Mouse (Mus musculus): Measurements from ENCODE around the gene Scin. TPM values are rescaled to one million over a fixed set of nuclear protein-coding genes. Genes with fewer than 3 reads are reported as not detected.
"Not testable (repeated sequence)": the region's sequence is repeated elsewhere in the genome, so short reads cannot be mapped to it uniquely, and the experiment has no call there.

The Scin gene
- total RNA-seq (2021), result 1.2 and 1.6 TPM in 2 replicates
- long read RNA-seq, partial matches to known transcripts, result 0 of 1 reads
- long read RNA-seq, other reads (novel, unspliced or antisense), result 1 of 1 reads

DNA sequence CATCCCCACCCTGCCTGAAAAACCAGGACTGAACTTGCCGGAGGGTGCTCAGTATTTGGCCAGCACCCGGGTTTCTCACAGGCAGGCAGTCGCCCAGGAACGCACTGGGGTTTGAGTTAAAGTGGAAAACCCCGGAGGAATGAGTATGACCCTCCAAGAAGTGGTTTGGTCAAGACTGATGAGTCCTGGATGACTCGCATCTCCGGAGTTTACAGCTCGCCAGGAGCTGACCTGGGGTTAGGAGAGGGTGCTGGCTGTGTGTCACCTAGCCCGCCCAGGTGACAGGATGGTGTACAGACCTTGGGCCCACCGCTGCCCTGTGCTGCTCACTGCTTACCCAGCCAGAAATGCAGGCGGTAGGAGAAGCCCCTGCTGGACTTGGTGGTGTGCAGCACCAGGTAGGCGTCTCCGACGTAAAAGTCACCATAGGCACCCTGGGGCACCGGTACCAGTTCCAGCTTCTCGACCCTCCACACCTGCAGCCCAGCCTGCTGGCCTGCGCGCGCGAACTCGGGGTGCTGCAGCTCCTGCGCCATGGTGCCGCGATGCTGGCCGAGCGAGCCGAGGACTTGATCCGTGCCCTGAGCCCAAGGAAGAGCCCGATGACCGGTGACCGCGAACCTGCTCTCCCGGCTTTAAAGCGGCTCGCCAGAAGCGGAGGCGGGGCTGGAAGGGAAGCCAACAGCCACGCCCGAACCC lies at the start of gene Scin:
Gene Scin, minus strand, starts transcription at position 656 of the 699 bp plus-strand sequence.
- DNase-seq, result peak; percentile 35

DNA sequence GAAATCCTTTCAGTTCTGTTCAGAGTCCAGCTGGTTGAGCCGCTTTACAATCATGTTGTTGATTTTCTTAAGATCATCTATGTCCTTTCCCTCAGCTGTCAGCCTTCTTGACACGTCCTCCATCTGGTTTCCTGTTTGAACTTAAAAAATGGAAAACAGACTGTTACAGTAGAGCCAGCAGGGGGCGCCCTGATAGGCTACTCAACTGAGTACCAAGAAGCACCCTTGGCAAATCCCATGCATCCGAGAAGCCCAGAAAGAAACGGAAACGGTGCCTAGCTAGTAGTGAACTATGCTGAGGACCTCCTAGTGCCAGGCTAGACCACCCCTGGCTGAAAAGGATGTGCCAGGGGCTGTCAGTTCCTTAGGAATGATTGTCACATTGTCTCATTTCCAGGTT lies 43.1 kb upstream of the Scin start:
- DNase-seq, result peak; percentile 57

DNA sequence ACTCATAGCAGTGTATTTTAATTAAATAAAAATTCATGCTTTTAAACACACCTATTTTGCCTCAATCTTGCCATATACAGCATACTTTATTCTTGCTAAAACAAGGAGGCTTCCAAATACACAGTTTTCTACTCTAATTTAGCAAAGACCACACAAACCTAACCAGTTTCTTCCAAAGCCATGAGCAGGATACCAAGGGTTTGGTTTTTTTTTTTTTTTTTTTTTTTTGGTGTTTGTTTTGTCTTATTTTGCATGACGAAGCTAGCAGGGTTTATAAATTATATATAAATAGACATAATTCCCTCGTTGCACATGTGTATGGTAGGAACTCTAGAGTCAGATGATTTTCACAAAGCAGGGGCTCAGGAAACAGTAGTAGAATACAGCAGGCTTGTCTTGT lies 42.1 kb upstream of the Scin start:
- no peak for DNase-seq

- not testable (repeated sequence) for DNase-seq
Measured at GRCm38 (mm10) chr12:40175171-40175570, 41.1 kb upstream of the Scin start.

GRCm38 (mm10) chr12:40171637-40172036 lies 37.6 kb upstream of the Scin start:
- DNase-seq, result no peak

- DNase-seq, result no peak
Measured at GRCm38 (mm10) chr12:40169675-40170074, 35.6 kb upstream of the Scin start.

GRCm38 (mm10) chr12:40164621-40165020 lies 30.6 kb upstream of the Scin start:
- DNase-seq, result no peak

GRCm38 (mm10) chr12:40160777-40161176 lies 26.7 kb upstream of the Scin start:
- no peak for DNase-seq

DNA sequence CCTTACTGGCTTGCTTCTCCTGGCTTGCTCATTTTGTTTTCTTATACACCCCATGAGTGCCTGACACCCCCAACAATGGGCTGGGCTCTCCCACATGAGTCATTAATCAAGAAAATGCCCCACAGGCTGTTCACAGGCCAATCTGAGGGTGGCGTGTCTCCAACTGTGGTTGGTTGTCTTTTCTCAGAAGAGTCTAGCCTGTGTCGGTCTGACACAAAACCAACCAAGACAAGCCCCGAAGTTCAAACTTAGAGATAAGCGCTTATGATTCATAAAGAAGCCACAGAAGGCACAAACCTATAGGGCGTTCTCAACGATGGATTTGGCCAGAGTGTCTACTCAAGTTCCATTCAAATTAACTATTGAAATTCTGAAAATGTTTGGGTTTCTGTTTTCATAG lies 20.2 kb upstream of the Scin start:
- DNase-seq, result no peak

DNA sequence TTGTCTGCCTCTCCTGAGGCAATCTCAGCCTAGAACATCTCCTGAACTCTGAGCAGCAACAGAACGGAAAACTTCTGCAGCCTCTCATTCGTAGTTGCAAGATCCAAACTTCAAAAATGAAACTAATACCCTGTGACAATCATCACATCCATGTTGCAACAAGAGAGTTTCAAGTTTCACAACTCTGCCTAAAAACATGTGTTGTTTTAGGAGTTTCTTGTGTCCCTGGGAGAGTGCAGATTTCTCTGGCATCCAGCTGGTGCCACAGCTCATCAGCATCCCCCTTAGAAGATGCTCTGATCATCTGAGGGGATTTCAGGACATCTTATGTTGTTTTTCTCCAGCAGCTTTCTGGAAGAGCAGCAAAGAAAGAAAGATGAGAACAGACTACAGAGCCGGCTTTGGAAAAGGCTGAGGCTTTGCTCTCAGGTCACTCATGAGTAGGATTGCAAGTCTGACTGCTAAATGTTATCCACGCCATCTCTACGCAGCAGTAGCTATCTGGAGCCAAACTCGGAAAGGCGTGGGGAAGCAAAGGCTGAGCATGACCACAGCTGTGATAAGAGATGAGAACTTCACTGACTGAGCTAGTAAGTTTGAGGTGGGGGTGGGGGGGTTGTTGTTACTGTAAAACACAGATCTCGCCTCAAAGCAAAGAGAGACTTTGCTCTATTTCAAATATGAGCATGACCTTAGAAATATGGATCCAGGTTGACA lies 18.5 kb upstream of the Scin start:
- no peak for DNase-seq

DNA sequence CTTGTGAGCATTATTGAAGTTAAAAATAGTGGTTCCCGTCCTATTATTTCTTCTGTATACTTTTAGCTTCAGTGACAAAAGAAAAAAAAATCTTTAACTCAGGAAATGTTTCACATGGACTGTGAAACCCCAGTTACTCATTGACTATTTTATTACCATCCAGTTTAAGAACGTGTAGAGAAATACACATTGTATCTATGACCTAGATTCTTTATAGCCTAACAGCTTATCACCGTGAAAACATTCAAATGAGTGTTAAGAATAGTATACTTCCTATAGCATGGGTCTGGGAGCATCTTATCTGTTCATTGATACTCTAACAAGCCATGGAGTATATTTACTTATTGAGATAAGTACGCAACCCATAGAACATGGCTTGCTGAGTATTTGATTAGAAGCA lies 13.3 kb upstream of the Scin start:
- no peak for DNase-seq

DNA sequence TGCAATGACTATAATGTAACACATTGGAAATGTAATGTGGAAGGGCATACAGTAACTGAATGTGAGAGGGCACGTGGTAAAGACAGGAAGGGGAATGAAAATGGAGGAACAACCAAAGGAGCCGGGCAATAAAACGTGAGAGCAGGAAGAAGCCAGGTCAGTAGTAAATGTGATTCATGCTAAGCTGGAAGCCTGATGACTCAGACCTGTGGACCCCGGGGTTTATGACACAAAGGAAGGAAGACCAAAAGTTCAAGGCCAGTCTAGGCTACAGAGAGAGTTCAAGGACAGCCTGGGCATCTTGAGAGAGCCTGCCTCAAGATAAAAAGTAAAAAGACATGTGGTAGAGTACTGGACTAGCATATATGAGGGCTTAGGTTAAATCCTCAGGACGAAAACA lies 12.5 kb upstream of the Scin start:
- DNase-seq, result no peak

DNA sequence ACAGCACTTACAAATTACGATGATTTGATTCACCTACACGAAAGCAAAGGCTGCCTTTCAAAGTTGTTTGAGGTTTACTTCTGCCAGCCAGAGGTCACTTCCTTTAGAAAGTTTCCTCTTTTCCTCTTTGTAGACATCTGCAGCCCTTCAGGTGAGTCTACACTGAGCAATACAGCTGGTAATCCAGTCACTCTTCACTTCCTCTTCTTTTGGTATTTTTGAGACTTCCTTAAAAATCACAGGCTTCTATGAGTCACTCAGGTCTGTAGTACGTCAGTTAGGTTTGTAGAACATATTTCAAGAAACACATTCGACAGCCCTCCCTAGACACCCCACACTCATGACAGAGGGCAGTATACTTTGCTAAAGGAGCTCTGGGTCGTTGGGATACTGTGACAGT lies 6.7 kb upstream of the Scin start:
- no peak for DNase-seq

DNA sequence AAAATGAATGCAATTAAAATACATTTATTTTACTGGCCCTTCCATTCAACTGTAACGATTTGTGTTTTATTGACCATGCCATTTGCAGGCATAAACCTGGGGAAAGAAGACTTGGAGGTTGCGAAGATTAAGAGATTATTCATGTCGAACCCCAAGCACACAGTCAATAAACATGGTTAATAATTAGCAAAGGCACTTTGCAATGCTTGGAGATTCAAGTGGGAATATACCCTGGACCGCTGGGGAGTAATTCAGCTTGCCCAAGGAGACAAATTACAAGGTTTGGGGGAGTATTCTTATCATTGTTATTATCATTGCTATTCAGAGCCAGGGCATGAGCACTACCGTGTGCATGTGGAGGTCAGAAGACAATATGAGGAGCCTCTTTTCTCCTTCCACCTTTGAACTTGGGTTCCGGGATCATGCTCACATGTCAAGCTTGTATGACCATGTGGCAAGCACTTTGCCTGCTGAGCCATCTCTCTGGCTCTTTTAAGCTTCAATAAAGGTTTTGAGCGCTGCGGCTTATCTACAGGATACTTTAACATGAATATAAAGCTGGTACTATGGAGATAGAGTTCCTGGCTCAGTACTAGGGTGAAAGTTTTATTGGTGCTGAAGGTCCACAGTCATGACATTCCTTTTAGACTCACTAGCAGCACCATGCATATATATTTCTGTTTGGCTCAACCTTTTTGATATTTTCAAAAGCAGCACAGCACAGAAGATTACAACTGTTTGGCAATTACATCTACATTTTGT lies 5.6 kb upstream of the Scin start:
- DNase-seq, result no peak

- DNase-seq, result no peak
Measured at GRCm38 (mm10) chr12:40134529-40134928, 501 bp upstream of the Scin start.

DNA sequence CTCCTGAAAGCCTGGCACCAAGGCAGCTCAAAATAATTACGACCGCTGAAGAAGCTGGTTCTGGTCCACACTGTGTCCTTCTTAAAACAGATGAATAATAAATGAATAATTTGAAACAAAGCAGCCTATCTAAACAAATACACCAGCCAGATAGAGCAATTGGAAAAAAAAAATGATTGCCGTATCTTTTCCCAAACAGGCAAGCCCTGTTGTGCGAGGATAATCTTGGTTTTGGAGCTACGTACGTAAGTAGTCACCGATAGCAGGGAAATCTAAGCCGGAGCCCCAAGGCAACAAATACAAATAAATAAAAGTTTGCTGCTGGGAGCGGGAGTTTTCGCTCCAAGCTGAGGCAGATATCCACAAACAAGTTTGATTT lies 845 bp downstream of the Scin start:
- no peak for DNase-seq

DNA sequence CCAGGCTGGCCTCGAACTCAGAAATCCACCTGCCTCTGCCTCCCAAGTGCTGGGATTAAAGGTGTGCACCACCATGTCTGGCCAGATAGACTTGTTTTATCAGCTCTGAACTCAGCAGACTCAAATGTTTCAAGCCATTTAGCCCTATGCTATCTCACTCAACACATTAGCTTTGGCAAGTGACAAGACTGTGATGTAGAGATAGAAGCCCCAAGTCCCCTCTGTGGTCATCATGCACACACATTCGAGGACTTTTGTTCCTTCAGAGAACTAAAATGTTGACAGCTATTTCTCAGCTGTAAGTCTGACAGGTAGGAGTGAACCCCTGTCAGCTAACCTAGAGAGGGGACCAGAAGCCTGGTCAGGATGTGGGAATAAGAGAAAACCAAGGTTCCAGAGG lies 15.2 kb downstream of the Scin start:
- no peak for DNase-seq

DNA sequence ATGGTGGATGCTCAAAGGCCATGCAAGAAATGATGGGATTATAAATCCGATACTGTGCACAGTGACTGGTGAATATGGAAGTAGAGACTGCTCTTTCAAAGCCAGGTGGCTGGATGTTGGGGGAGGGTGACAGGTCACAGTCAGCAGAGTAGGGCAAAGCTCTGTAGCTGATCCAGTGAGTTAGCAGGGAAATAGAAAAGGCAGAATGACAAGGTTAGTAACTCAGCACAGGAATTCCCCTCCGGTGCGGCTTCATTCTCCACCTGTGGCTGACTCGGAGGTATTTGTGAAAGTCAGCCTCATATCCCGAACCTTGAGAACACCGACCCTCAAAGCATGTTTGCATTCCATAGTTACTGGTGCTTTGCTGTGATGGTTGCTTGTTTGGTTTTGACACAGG lies 17.0 kb downstream of the Scin start:
- DNase-seq, result no peak

GRCm38 (mm10) chr12:40116214-40116613 lies 17.8 kb downstream of the Scin start:
- no peak for DNase-seq

DNA sequence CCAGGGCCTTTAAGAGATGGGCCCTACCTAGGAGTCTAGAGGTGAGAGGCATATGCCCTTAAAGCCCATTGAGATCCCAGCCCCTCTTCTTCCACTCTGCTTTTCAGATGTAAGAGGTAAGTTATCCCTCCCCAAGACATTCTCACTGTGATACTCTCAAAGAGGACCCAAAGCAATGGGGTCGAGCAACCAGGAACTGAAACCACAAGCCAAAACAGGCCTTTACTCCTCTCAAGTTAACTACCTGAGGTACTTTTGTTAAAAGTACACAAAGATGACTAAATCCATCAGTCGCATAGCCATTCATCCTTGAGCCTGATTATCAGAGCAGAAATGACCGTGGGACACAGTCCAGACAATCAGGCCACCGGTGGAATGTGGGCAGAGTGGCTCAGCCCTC lies 19.1 kb downstream of the Scin start:
- DNase-seq, result no peak

DNA sequence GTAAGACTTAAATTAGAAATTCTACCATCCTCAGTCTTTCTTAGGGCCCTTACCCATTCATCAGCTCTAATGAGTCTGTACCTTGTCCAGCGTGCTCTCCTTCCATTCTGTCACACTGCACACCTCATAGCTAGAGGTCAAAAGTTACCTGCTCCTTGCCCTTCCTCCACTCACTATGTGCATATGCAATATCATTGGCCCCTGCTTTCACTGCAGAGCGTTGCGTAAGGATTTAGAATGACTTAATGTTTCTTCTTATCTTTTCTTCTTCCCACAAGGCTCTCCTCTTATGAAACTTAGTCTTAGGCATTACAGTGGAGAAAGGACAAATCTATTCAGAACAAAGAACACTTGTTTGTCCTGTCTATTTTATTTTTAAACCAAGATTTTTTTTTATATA lies 20.0 kb downstream of the Scin start:
- DNase-seq, result no peak

GRCm38 (mm10) chr12:40113605-40114004 lies 20.4 kb downstream of the Scin start:
- DNase-seq, result no peak

- DNase-seq, result no peak
Measured at GRCm38 (mm10) chr12:40109227-40109626, 24.8 kb downstream of the Scin start.

All from adrenal gland, postnatal 25 days (tissue).